Mouse (Mus musculus) cortical plate, adult 2 months (tissue): ENCODE data around the gene Mgmt. TPM values are rescaled to one million over a fixed set of nuclear protein-coding genes. Genes with fewer than 3 reads are reported as not detected.

Experiments used
- H3K27ac ChIP-seq: fragments of 200-500 bp; 2 replicates; pipeline ENCODE4 v1.5.1; 2012; ENCODE audit warnings: low read length, control low read depth, inconsistent platforms; ENCODE audit not compliant: insufficient read depth
- H3K4me1 ChIP-seq: fragments of 200-500 bp; 2 replicates; pipeline ENCODE4 v1.6.1; 2011; ENCODE audit warnings: low read length; ENCODE audit not compliant: control insufficient read depth, insufficient read depth
- H3K4me3 ChIP-seq: fragments of 200-500 bp; 2 replicates; pipeline ENCODE4 v1.5.1; 2011; ENCODE audit warnings: mild to moderate bottlenecking, low read length, control low read depth; ENCODE audit not compliant: insufficient read depth
- CTCF ChIP-seq: fragments of 200-500 bp; IDR thresholded peaks from 2 replicates; pipeline ENCODE4 v1.5.1; 2011; ENCODE audit warnings: mild to moderate bottlenecking, control low read depth, low read length; ENCODE audit not compliant: insufficient read depth; ENCODE audit errors: extremely low read depth
- POLR2A ChIP-seq: fragments of 200-500 bp; IDR thresholded peaks from 2 replicates; pipeline ENCODE4 v1.6.1; 2011; ENCODE audit warnings: mild to moderate bottlenecking, low read length, control low read depth; ENCODE audit not compliant: insufficient read depth; ENCODE audit errors: extremely low read depth
- polyA plus RNA-seq: library from polyadenylated mRNA; depleted of rRNA; stranded (reverse); fragments of >200 nt; gene quantifications from 2 replicates; pipeline ENCODE4 v1.2.3, GENCODE M21; 2012

The Mgmt gene
- polyA plus RNA-seq, 1 experiment, result 0.84 TPM

DNA sequence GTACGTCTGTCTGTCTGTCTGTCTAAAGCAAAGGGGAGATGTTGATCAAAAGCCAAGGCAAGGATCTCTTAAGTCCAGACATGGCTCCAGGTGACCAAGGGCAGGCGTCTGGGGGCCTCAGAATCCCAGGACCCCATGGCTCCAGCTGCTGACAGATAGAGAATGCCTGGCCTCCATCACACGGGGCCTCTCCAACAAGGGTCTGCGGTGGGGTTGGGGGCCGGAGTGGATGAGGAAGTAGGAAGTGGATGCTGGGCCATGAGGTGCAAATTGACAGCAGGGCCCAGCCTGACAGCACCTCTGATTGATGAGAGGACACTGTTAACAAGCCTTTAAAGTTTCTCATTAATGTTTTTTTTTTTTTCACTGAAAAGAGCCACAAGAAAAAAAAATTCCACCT, 237.5 kb downstream of the Mgmt start:
- no peaks in the 10 kb centered on the region for H3K4me1 ChIP-seq
- H3K4me3 ChIP-seq, result no peak overlapping the region
- TF ChIP-seq POLR2A (no peak), CTCF (no peak)
- H3K27ac ChIP-seq, result no peak overlapping the region

DNA sequence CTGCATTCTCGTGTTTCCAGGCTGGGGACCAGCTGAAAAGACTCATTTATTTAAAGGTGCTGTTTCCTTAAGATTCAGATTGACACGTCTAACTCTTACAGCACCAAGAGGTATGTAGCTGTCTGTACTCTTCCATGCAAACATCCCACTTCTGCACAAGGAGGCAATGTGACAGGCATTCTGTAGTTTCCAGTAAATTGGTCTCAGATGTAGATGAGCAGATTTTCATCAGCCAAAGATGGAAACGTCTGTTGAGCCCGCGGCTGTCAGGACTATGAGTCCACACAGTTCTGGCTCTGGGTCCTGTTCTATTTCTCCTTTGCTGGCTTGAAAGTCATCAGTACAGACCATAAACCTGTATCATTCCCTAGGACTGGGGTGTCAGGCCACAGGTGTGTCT, 243.7 kb downstream of the Mgmt start:
- H3K4me1 ChIP-seq, result no peaks in the 10 kb centered on the region
- H3K27ac ChIP-seq, result no peak overlapping the region
- TF ChIP-seq CTCF (no peak), POLR2A (no peak)
- no peak overlapping the region for H3K4me3 ChIP-seq

DNA sequence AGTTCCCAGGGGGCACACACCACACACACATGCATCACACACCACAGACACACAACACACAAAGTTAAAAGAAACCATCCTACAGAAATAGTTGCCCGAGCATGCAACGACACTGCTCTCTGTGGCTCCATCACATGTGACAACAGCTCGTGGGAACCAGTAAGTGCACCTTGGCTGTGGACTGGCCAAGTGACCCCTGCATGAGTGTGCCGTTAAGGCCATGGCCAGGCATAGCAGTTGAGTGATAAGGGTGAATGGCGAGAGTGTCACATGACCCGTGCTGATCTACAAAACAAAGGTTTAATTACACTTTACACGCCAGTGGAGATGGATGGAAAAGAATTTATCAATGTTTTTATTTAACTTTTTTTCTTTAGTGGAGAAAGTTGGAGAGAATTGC, 245.9 kb downstream of the Mgmt start:
- no peak overlapping the region for H3K4me3 ChIP-seq
- H3K4me1 ChIP-seq, result no peaks in the 10 kb centered on the region
- TF ChIP-seq CTCF (no peak), POLR2A (no peak)
- H3K27ac ChIP-seq, result no peak overlapping the region

DNA sequence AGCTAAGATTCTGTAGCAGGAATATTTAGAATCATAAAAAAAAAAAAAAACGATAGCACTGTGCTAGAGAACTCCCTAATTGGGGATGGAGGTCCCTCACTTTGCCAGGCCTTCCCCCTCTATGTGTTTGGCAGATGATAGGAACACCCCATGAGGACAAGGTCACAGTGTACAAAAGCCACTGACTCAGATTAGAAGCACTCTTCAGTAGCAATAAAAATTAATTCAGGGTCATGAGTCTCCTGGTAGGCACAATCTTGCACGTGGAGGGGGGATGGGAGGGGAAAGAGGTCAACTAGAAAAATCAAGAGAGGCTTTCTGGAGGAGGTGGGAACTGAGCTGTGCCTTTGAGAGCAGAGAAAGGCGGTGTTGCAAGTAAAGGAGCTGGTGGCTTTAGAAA, 247.0 kb downstream of the Mgmt start:
- H3K4me1 ChIP-seq, result no peaks in the 10 kb centered on the region
- no peak overlapping the region for H3K27ac ChIP-seq
- no peak overlapping the region for H3K4me3 ChIP-seq
- TF ChIP-seq POLR2A (no peak), CTCF (no peak)

DNA sequence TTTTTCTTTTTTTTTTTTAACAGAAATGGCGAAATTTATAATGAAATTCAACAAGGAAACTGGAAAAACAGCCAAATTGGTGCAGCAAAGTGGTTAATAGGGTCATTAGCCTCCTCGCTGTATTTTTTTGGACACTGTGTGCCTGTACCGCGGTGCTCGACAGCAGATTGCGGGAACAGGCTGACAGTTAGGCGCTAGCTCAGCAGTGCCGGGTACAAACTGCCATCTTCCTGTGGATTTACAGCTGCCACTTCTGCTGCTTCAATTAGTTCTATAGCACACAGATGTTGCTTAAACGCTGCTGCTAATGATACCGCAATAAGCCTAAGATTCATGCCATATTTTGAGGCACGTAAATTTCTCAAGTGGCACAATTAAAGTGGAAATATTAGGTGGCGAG, 252.7 kb downstream of the Mgmt start:
- H3K4me3 ChIP-seq, result no peak overlapping the region
- TF ChIP-seq CTCF (no peak), POLR2A (no peak)
- no peak overlapping the region for H3K27ac ChIP-seq
- no peaks in the 10 kb centered on the region for H3K4me1 ChIP-seq

DNA sequence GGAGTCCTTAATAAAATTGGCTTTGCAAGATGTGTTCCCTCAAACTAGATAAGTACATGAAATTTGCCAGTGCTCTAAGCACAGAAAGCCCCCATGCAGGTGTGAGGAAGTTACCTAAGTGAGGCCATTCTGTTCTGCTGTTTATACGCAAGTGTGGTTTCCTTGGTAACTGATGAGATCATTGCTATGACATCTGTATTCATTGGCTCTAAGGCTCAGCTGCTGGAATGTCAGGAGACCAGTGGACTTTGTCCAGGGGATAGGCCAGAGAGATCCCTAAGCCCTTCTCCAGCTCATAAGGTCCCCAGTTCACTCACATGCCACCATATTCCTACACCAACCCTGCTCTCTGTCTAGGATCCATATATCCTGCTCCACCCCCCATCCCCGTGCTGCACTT, 257.4 kb downstream of the Mgmt start:
- no peaks in the 10 kb centered on the region for H3K4me1 ChIP-seq
- no peak overlapping the region for H3K27ac ChIP-seq
- TF ChIP-seq CTCF, result no peak
- no peak overlapping the region for H3K4me3 ChIP-seq

DNA sequence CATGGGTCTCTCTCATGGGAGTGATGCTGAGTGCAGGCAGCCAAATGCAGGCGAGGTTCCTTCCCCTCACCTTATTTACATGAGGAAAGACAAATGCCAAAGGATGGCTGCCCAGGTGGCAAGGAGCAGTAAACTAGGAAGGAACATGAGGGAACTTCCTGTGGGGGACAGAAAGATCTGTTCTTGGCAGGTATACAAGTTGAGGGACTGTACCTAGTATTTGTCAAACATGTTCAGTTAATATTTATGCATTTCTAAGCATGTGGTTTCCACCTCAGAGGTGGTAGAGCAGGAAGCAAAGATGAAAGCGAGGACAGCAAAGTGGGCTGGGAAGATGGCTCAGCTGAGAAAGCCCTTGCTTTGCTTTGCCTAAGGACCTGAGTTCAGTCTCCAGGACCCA, 260.2 kb downstream of the Mgmt start:
- H3K27ac ChIP-seq, result no peak overlapping the region

DNA sequence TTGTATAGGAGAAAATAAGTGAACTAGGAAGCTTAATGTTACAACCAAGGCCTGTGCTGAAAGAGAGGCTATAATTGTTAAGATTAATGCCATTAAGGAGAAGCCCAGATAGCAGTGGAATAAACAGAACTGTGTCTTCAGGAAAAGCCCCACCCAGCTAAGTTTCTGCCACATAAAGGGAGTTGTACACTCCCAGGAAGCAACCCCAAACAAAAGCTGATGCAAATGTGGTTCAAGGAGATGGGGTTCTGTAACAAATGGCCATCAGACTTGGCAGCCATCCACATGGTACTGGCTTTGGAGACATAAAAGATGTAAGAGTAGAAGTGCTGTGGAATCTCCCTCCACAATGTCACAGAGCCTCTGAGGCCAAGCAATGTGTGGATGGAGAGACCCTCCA, 264.7 kb downstream of the Mgmt start:
- H3K27ac ChIP-seq, result no peak overlapping the region
- no peaks in the 10 kb centered on the region for H3K4me1 ChIP-seq
- TF ChIP-seq POLR2A (no peak), CTCF (no peak)
- no peak overlapping the region for H3K4me3 ChIP-seq

More for the DNA sequence above, 260.2 kb downstream of the Mgmt start:
- no peak overlapping the region for H3K4me3 ChIP-seq
- no peaks in the 10 kb centered on the region for H3K4me1 ChIP-seq
- TF ChIP-seq POLR2A (no peak), CTCF (no peak)

DNA sequence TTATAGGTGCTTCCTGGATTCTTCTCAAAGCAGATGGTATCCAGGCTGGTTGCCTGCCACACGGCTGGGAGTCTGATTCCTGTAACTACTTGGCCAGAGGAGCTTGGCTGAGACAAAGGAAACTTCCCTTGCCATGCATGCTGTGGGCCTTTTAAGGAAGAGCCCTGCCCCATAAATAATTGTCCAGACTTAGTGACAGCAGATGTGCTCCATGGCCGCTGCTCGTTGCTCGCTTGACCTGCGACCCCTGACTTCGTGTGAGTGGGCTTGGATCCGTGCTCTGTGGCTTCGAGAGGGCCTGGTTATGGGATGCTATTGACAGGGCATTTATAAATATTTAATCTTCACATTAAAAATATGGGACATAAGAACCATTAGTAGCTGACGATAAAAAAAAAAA, 277.9 kb downstream of the Mgmt start:
- Histone ChIP-seq H3K4me3 (no peak overlapping the region), H3K4me1 (no peaks in the 10 kb centered on the region), H3K27ac (no peak overlapping the region)
- TF ChIP-seq POLR2A (no peak), CTCF (no peak)
